Mouse (Mus musculus) lung, embryonic 16.5 days (tissue): Measurements from ENCODE around the gene Gm10719. TPM values are rescaled to one million over a fixed set of nuclear protein-coding genes. Genes with fewer than 3 reads are reported as not detected.
"Not testable (repeated sequence)": the region's sequence is repeated elsewhere in the genome, so short reads cannot be mapped to it uniquely, and the experiment has no call there.

Experiments used
- ATAC-seq: fragments of 200-750 bp; cut with Nextera tagmentation; 2 replicates; pipeline ENCODE4 v1.8.0; 2017; ENCODE audit warnings: low read depth, mild to moderate bottlenecking, moderate library complexity
- H3K27ac ChIP-seq: fragments of 300-500 bp; sonication (generic); 2 replicates; pipeline ENCODE4 v1.5.1; 2014; ENCODE audit warnings: mild to moderate bottlenecking, control low read depth, low read length
- H3K27me3 ChIP-seq: fragments of 300-500 bp; sonication (generic); 2 replicates; pipeline ENCODE4 v1.6.1; 2014; ENCODE audit warnings: low read depth, low read length, mixed read lengths; ENCODE audit not compliant: control insufficient read depth, insufficient read depth
- H3K36me3 ChIP-seq: fragments of 300-500 bp; sonication (generic); 2 replicates; pipeline ENCODE4 v1.6.1; 2014; ENCODE audit warnings: low read length; ENCODE audit not compliant: control insufficient read depth, insufficient read depth
- H3K4me1 ChIP-seq: fragments of 300-500 bp; sonication (generic); replicated peaks from 2 replicates; pipeline ENCODE4 v1.6.1; 2014; ENCODE audit warnings: low read length, mixed read lengths; ENCODE audit not compliant: control insufficient read depth, insufficient read depth
- H3K4me2 ChIP-seq: fragments of 300-500 bp; sonication (generic); 2 replicates; pipeline ENCODE4 v1.6.1; 2014; ENCODE audit warnings: low read depth, low read length, control low read depth
- H3K4me3 ChIP-seq: fragments of 300-500 bp; sonication (generic); 2 replicates; pipeline ENCODE4 v1.5.1; 2014; ENCODE audit warnings: mild to moderate bottlenecking, low read length, control low read depth
- H3K9ac ChIP-seq: fragments of 300-500 bp; sonication (generic); 2 replicates; pipeline ENCODE4 v1.6.1; 2014; ENCODE audit warnings: low read length, control low read depth
- H3K9me3 ChIP-seq: fragments of 300-500 bp; sonication (generic); 2 replicates; pipeline ENCODE4 v1.6.1; 2016; ENCODE audit warnings: low read length; ENCODE audit not compliant: control insufficient read depth
- WGBS: fragments of 180-500 bp; shearing (Covaris S2); extraction: QIAGEN DNeasy Blood & Tissue Kit; methylation state at CpG from one replicate; pipeline ENCODE4 v1.1.7; 2014; 5-methylcytosine and 5-hydroxymethylcytosine counted together
- microRNA-seq: library from miRNA; unstranded; fragments of <30 nt; microRNA quantifications from one replicate; pipeline ENCODE4, GENCODE M21; 2016
- polyA plus RNA-seq: library from polyadenylated mRNA; unstranded; fragments of >200 nt; fragmentation: Nextera tagmentation; extraction: Ambion mirVana; gene quantifications from 2 replicates; pipeline ENCODE4 v1.2.1, GENCODE M21; 2015

The Gm10719 gene
- polyA plus RNA-seq, 1 experiment from 2014 or later = not detected

DNA sequence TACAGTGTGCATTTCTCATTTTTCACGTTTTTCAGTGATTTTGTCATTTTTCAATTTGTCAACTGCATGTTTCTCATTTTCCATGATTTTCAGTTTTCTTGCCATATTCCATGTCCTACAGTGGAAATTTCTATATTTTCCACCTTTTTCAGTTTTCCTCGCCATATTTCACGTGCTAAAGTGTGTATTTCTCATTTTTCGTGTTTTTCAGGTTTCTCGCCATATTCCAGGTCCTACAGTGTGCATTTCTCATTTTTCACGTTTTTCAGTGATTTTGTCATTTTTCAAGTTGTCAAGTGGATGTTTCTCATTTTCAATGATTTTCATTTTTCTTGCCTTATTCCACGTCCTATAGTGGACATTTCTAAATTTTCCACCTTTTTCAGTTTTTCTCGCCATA lies 19.4 kb downstream of the Gm10719 start, which contains the start of gene Gm10715:
Gene Gm10715, plus strand, starts transcription at position 301 of the 400 bp plus-strand sequence.
- ATAC-seq, H3K9ac ChIP-seq, H3K27me3 ChIP-seq, H3K9me3 ChIP-seq, H3K4me2 ChIP-seq, H3K4me1 ChIP-seq, H3K36me3 ChIP-seq, H3K27ac ChIP-seq, H3K4me3 ChIP-seq: not testable (repeated sequence)
- WGBS = 70% methylated on average over 6 of the region's 8 CpGs

DNA sequence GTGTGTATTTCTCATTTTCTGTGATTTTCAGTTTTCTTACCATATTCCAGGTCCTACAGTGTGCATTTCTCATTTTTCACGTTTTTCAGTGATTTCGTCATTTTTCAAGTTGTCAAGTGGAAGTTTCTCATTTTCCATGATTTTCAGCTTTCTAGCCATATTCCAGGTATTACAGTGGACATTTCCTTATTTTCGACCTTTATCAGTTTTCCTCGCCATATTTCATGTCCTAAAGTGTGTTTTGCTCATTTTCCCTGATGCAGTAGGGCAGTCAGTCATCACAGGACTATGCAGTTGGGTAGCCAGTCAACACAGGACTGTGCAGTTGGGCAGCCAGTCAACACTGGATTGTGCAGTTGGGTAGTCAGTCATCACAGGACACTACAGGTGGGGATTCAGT lies 21.0 kb downstream of the Gm10719 start:
- H3K9me3 ChIP-seq, H3K27ac ChIP-seq, H3K27me3 ChIP-seq, H3K4me1 ChIP-seq, H3K4me3 ChIP-seq, H3K4me2 ChIP-seq, ATAC-seq, H3K36me3 ChIP-seq, H3K9ac ChIP-seq: not testable (repeated sequence)
- WGBS = 64% methylated on average over 4 of the region's 4 CpGs

Small RNA genes within 50 kb of the gene (microRNA-seq; reads per million reads assigned to microRNA genes)
- not detected for gene Mir101c

Other genes starting within 250 kb of the Gm10719 start
- not detected in 2 replicates for gene Gm10722, start 16.5 kb upstream of the Gm10719 start, polyA plus RNA-seq
- not detected in 2 replicates for gene Gm11168, start 14.1 kb upstream of the Gm10719 start, polyA plus RNA-seq
- gene Gm10721, start 4.3 kb upstream of the Gm10719 start, polyA plus RNA-seq = not detected in 2 replicates
- gene Gm10720, start 1.8 kb upstream of the Gm10719 start, polyA plus RNA-seq = not detected in 2 replicates
- 0.62 TPM in 1 of 2 replicates, not detected in the other for gene Gm10718, start 6.1 kb downstream of the Gm10719 start, polyA plus RNA-seq
- gene Gm10717, start 8.0 kb downstream of the Gm10719 start, polyA plus RNA-seq = 0.44 TPM in 1 of 2 replicates, not detected in the other
- not detected in 2 replicates for gene Gm17535, start 17.2 kb downstream of the Gm10719 start, polyA plus RNA-seq
- gene Gm10715, start 19.5 kb downstream of the Gm10719 start, polyA plus RNA-seq = not detected in 2 replicates